Mouse (Mus musculus): ENCODE measurements at regions not wholly inside any gene's neighbourhood (a gene's known extent, or its start where the extent isn't known, plus 50 kb on each side); places are given as distances from the start of the nearest gene placed in this dataset.

DNA sequence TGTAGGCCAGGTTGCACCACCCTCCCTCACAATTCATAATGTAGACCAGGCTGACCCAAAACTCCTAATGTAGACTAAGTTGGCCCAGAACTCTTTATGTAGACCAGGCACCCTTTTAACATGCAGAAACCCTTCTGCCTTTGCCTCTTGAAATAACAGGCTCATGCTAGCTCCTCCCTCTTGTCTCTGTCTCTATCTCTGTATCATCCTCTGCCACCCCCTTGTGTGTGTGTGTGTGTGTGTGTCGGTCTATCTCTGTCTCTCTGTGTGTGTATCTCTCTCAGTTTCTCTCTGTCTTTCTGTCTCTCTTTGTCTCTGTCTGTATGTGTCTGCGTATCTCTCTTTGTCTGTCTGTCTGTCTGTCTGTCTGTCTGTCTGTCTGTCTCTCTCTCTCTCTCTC, 51.5 kb upstream of the Otos start:
- ATAC-seq (ENCODE audit: extremely low read depth, insufficient number of reproducible peaks, low FRiP score, poor library complexity, severe bottlenecking) = no peak

DNA sequence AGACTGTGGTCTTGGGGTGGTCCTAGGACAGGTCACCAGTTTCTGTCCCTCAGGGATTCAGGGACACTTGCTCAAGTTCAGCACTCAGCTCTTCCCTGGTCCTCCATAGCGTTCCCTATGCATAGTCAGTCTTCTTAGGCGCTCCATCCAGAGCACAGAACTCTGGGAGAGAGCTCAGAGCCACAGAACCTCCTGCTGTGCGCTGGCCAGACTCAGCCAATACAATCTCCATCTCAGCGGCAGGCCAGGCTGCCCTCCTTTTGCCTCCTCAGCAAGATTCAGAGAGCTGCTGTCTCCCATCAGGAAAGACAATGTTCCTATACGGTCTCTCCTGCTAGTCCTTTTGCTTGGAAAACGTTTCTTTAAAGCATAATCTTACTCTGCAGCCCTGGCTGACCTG, 51.1 kb upstream of the Otos start:
- ATAC-seq (ENCODE audit: extremely low read depth, insufficient number of reproducible peaks, low FRiP score, poor library complexity, severe bottlenecking) = no peak

DNA sequence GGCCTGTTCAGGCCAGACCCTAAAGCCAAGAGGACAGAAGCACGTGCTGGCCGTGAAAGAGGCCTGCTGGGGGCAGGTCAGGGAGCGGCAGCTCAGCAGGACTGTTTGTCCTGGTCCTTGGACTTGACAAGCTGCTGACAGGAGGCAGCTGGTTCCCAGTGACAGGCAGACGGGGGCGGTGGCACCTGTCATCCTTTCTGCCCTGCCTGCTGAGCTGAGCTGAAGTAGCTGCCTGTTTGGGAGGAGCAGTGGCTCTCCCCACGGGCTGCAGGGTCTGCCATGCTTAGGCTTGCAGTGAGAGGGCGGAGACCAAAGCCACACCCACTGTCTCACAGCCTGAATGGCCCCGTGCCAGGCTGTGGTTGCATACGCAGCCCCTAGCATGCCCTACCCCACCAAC, 50.4 kb upstream of the Otos start:
- ATAC-seq (ENCODE audit: extremely low read depth, insufficient number of reproducible peaks, low FRiP score, poor library complexity, severe bottlenecking) = no peak

DNA sequence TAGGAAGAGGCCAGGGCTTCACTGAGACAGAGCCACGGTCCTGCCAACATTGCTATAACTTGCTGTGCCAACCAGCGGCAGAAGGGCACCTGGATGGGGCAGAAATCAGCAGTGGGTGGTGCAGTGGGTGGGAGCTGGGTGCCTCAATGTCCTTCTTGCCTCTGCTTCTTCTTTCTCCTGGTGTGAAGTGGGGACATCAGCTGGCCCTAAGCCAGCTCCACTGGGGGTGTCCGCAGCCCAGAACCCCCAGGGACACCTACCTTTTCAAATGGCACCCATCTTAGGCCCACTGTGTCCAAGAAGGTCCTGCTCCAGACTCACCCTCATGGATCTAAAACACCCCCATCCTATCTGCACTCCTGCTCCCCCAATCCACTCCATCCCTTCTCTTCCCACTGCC, 49.9 kb upstream of the Otos start:
- ATAC-seq (ENCODE audit: extremely low read depth, insufficient number of reproducible peaks, low FRiP score, poor library complexity, severe bottlenecking) = no peak
